ENCODE assay signal across 22 mouse cellular contexts in the genomic region with DNA sequence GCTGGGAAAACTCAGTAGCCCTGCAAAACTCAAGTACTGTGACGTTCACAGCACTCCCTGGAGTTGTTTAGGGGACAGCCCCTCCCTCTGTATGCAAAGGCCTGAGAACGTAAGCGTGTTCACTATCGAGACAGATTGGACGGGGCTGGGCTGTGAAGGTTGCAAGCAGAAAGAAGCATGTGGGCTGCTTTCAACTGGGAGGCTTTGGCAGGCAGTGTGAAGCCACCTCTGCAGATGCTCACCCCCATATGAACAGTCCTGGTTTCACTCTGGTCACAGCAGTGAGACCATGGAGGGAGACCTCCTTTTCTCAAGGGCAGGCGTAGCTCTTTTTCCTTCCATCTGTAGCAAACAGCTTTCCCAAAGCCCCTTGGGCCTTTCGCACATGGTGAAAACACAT.
A peak's percentile ranks its signal among the peaks of the same experiment; 100 is the strongest.
DNase-seq lines count a peak whose midpoint lies in the region; ATAC-seq and TF ChIP-seq lines count a peak whose summit lies in the region.
"Had no signal": no experiment of that assay in that cellular context is flagged by ENCODE, and none has a peak within 500 bp of the region (broad histone marks: within the 10 kb centered on the region; RNA-seq: fewer than 3 reads in every experiment).

No protein-coding gene starts in this region.

- in situ Hi-C loops in CH12.LX (cut with MboI; ENCODE audit: low pct_ligation_motif_present, low pct_unique_long_range_greater_than_20kb, low sequenced_read_pairs) = no loop called here

- no peaks in the 10 kb centered on the region for H3K27me3 ChIP-seq in forebrain, embryonic 12.5 days
- no peaks in the 10 kb centered on the region for H3K27me3 ChIP-seq in forebrain, embryonic 11.5 days (ENCODE audit: control insufficient read depth, insufficient read depth, low read length)
- no peaks in the 10 kb centered on the region for H3K27me3 ChIP-seq in CH12.LX (replicated peaks)
- H3K27me3 ChIP-seq: embryonic facial prominence, embryonic 15.5 days; hindbrain, embryonic 13.5 days; intestine, embryonic 15.5 days; kidney, embryonic 15.5 days; megakaryocyte, embryonic 14.5 days; stomach, embryonic 15.5 days had no signal

- no peaks in the 10 kb centered on the region for H3K9me3 ChIP-seq in forebrain, embryonic 12.5 days
- no peaks in the 10 kb centered on the region for H3K9me3 ChIP-seq in forebrain, embryonic 11.5 days (ENCODE audit: control insufficient read depth, low read length)
- peaks cover 20% of the 10 kb centered on the region for H3K9me3 ChIP-seq in CH12.LX (replicated peaks; ENCODE audit: low read length)
- H3K9me3 ChIP-seq: embryonic facial prominence, embryonic 15.5 days; hindbrain, embryonic 13.5 days; intestine, embryonic 15.5 days; kidney, embryonic 15.5 days; stomach, embryonic 15.5 days had no signal

- no peak overlapping the region for H3K9ac ChIP-seq in forebrain, embryonic 12.5 days
- no peak overlapping the region for H3K9ac ChIP-seq in forebrain, embryonic 11.5 days (ENCODE audit: low read length)
- H3K9ac ChIP-seq in CH12.LX (ENCODE audit: insufficient read depth, low read depth) = no peak overlapping the region
- H3K9ac ChIP-seq: embryonic facial prominence, embryonic 15.5 days; hindbrain, embryonic 13.5 days; intestine, embryonic 15.5 days; kidney, embryonic 15.5 days; stomach, embryonic 15.5 days had no signal

- no peak for TF ChIP-seq POLR2A in CH12.LX (IDR thresholded peaks at IDR 0.05; ENCODE audit: low read depth, low read length)

- intact Hi-C loops in left cerebral cortex, postnatal 14 days (cut with DNase I) = loop anchor here (10.0 kb wide), 2 partner anchors 217 to 983 kb away; no protein-coding TSS in a partner anchor

- TF ChIP-seq RAD21 in CH12.LX (IDR thresholded peaks at IDR 0.05; ENCODE audit: low read depth, low read length) = no peak

- WGBS in forebrain, embryonic 12.5 days = 79% methylated on average over 7 of the region's 7 CpGs
- 81% methylated on average over 7 of the region's 7 CpGs for WGBS in forebrain, embryonic 11.5 days

- no peak for DNase-seq in forebrain, embryonic 11.5 days (ENCODE audit: low spot score)
- DNase-seq in layer of hippocampus, adult 9-11 months = peak; percentile 74
- DNase-seq in layer of hippocampus, adult 9-10 months (ENCODE audit: low spot score) = no peak
- DNase-seq in CH12.LX (ENCODE audit: extremely low read depth) = peak; percentile 17
- peak; percentile 43 to 66 for DNase-seq in left cerebral cortex, postnatal 14 days (ENCODE audit: low spot score in 2 of 2)
- no peak for DNase-seq in cerebellum, postnatal 14 days
- DNase-seq in urinary bladder, postnatal 10 days (ENCODE audit: low spot score) = no peak
- DNase-seq: cerebellum, postnatal 10 days; embryo, embryonic 11 days; gastrocnemius, postnatal 25 days; heart, postnatal 10 days; lung, postnatal 14 days; spleen, adult 18-20 months; thymus, adult 2 months had no signal

- H3K4me1 ChIP-seq in forebrain, embryonic 12.5 days = peaks cover 16% of the 10 kb centered on the region
- no peaks in the 10 kb centered on the region for H3K4me1 ChIP-seq in forebrain, embryonic 11.5 days (replicated peaks; ENCODE audit: control insufficient read depth, insufficient read depth, low read length)
- H3K4me1 ChIP-seq in CH12.LX (ENCODE audit: control insufficient read depth in 1 of 2, insufficient read depth in 2 of 2) = peaks cover 0 to 27% of the 10 kb centered on the region in 2 experiments; a peak in 1 of 4 replicates
- H3K4me1 ChIP-seq: embryonic facial prominence, embryonic 15.5 days; intestine, embryonic 15.5 days; kidney, embryonic 15.5 days; megakaryocyte, embryonic 14.5 days; stomach, embryonic 15.5 days had no signal

- no peak for TF ChIP-seq CTCF in CH12.LX (conservative IDR thresholded peaks at IDR 0.05 in 1 of 2, IDR thresholded peaks at IDR 0.05 in 1 of 2; ENCODE audit: low read depth in 2 of 2, low read length in 2 of 2)

- peak; percentile 57; the same call in 1 of the 2 replicates for ATAC-seq in forebrain, embryonic 12.5 days (ENCODE audit: low FRiP score)
- no peak for ATAC-seq in forebrain, embryonic 11.5 days (replicated peaks; ENCODE audit: low FRiP score)
- ATAC-seq: CD4-positive, CD25-positive, alpha-beta regulatory T cell, adult 4 months; intestine, embryonic 15.5 days had no signal

- 0 out of 2 replicates have a peak overlapping the region, but pooled peaks have one; percentile 13 for H3K27ac ChIP-seq in forebrain, embryonic 12.5 days
- no peak overlapping the region for H3K27ac ChIP-seq in forebrain, embryonic 11.5 days (ENCODE audit: low read depth, low read length)
- H3K27ac ChIP-seq in CH12.LX (ENCODE audit: insufficient read depth, low read depth) = no peak overlapping the region
- H3K27ac ChIP-seq: embryonic facial prominence, embryonic 15.5 days; hindbrain, embryonic 13.5 days; intestine, embryonic 15.5 days; kidney, embryonic 15.5 days; stomach, embryonic 15.5 days had no signal

- H3K4me2 ChIP-seq in forebrain, embryonic 12.5 days = no peak overlapping the region
- no peak overlapping the region for H3K4me2 ChIP-seq in forebrain, embryonic 11.5 days (ENCODE audit: low read depth, low read length, severe bottlenecking)
- no peak overlapping the region for H3K4me2 ChIP-seq in CH12.LX (ENCODE audit: insufficient read depth, low read depth, poor library complexity, severe bottlenecking)
- H3K4me2 ChIP-seq: embryonic facial prominence, embryonic 15.5 days; hindbrain, embryonic 13.5 days; intestine, embryonic 15.5 days; kidney, embryonic 15.5 days; stomach, embryonic 15.5 days had no signal

- no peak overlapping the region for H3K4me3 ChIP-seq in forebrain, embryonic 12.5 days (replicated peaks)
- no peak overlapping the region for H3K4me3 ChIP-seq in forebrain, embryonic 11.5 days (ENCODE audit: low read depth, low read length)
- H3K4me3 ChIP-seq in CH12.LX (replicated peaks in 1 of 3; ENCODE audit: low read depth in 2 of 3, low read length in 2 of 3, poor library complexity in 1 of 3) = no peak overlapping the region
- H3K4me3 ChIP-seq: embryonic facial prominence, embryonic 15.5 days; hindbrain, embryonic 13.5 days; intestine, embryonic 15.5 days; kidney, embryonic 15.5 days; megakaryocyte, embryonic 14.5 days; stomach, embryonic 15.5 days had no signal

- TF ChIP-seq EP300 in CH12.LX (IDR thresholded peaks at IDR 0.05; ENCODE audit: low read length) = no peak

- H3K79me2 ChIP-seq in CH12.LX (replicated peaks; ENCODE audit: control insufficient read depth, extremely low read depth, insufficient read depth, poor library complexity, severe bottlenecking) = no peaks in the 10 kb centered on the region

- H3K36me3 ChIP-seq in forebrain, embryonic 12.5 days (replicated peaks) = no peaks in the 10 kb centered on the region
- no peaks in the 10 kb centered on the region for H3K36me3 ChIP-seq in forebrain, embryonic 11.5 days (ENCODE audit: control insufficient read depth, insufficient read depth, low read length)
- no peaks in the 10 kb centered on the region for H3K36me3 ChIP-seq in CH12.LX (replicated peaks in 1 of 2; ENCODE audit: control insufficient read depth in 1 of 2, insufficient read depth in 1 of 2, low read length in 1 of 2)
- H3K36me3 ChIP-seq: embryonic facial prominence, embryonic 15.5 days; intestine, embryonic 15.5 days; kidney, embryonic 15.5 days; stomach, embryonic 15.5 days had no signal

- dilution Hi-C loops in CH12.LX (cut with MboI; ENCODE audit: extremely low pct_ligation_motif_present, extremely low pct_unique_long_range_greater_than_20kb, low sequenced_read_pairs) = no loop called here

TF ChIP-seq in CH12.LX, 34 proteins besides CTCF, POLR2A, EP300 and RAD21:
- TF ChIP-seq PAX5 (IDR thresholded peaks at IDR 0.05; ENCODE audit: low read length) (no peak), JUND (conservative IDR thresholded peaks at IDR 0.05; ENCODE audit: low read depth, low read length) (no peak), NRF1 (IDR thresholded peaks at IDR 0.05; ENCODE audit: low read depth, low read length) (no peak), NELFE (IDR thresholded peaks at IDR 0.05; ENCODE audit: low read depth, low read length) (no peak), HCFC1 (IDR thresholded peaks at IDR 0.05; ENCODE audit: low read depth, low read length) (no peak), JUN (IDR thresholded peaks at IDR 0.05; ENCODE audit: insufficient read depth, low read depth, low read length) (no peak), MEF2A (IDR thresholded peaks at IDR 0.05; ENCODE audit: borderline replicate concordance, low read depth, low read length) (no peak), USF1 (IDR thresholded peaks at IDR 0.05; ENCODE audit: low read depth, low read length) (no peak), SMC3 (IDR thresholded peaks at IDR 0.05; ENCODE audit: low read depth, low read length) (no peak), MXI1 (IDR thresholded peaks at IDR 0.05; ENCODE audit: low read depth, low read length) (no peak), SIN3A (IDR thresholded peaks at IDR 0.05; ENCODE audit: low read length) (no peak), TCF12 (IDR thresholded peaks at IDR 0.05; ENCODE audit: low read depth, low read length) (no peak), E2F4 (IDR thresholded peaks at IDR 0.05; ENCODE audit: insufficient replicate concordance, low read depth, low read length) (no peak), UBTF (IDR thresholded peaks at IDR 0.05; ENCODE audit: low read depth, low read length) (no peak)
TF ChIP-seq in CH12.LX: peak in this region for 0.

Comparison
In these comparisons a context has a peak if more than half of its experiments do, and no peak if none do; other contexts are left out.
1. DNase-seq: peak in layer of hippocampus, adult 9-11 months (single experiment), CH12.LX (single experiment) and left cerebral cortex, postnatal 14 days (2 of 2); none in forebrain, embryonic 11.5 days (single experiment), layer of hippocampus, adult 9-10 months (single experiment), cerebellum, postnatal 14 days (0 of 2) and urinary bladder, postnatal 10 days (single experiment).